Mouse (Mus musculus) lung, adult 18-20 months (tissue): ENCODE measurements around the gene Prf1.

Experiments used
- DNase-seq, 2 experiments: peaks; one replicate each; pipeline ENCODE4 v3.0.0; 2022; ENCODE audit warnings: mixed read lengths in 2 of 2

Prf1 gene

DNA sequence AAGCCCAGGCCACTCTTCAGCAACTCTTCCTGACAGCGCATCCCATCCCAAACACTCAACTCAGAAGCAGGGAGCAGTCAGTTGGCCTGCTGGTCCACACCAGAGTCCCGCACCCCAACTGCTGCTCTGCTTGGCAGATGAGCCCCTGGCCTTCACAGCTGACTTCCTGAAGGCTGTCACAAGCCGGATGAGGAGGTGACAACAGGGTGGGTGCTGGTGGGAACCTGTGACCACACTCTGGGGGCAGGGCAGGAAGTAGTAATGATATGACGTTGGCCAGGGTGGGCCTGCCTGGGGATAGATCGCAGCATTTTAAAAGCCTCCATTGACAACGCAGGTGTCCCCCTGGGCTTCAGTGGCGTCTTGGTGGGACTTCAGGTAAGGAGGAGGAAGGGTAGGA, at the start of gene Prf1:
Gene Prf1, plus strand, starts transcription at position 357 of the 400 bp plus-strand sequence.
- no peak for DNase-seq

GRCm38 (mm10) chr10:61248596-61249114, 49.0 kb upstream of the Prf1 start:
- no peak for DNase-seq

GRCm38 (mm10) chr10:61249951-61250350, 47.7 kb upstream of the Prf1 start:
- no peak for DNase-seq

GRCm38 (mm10) chr10:61254761-61255160, 42.9 kb upstream of the Prf1 start:
- peak in 1 of 2 experiments; percentile 36 for DNase-seq

GRCm38 (mm10) chr10:61255190-61255589, 42.4 kb upstream of the Prf1 start:
- DNase-seq = no peak

DNA sequence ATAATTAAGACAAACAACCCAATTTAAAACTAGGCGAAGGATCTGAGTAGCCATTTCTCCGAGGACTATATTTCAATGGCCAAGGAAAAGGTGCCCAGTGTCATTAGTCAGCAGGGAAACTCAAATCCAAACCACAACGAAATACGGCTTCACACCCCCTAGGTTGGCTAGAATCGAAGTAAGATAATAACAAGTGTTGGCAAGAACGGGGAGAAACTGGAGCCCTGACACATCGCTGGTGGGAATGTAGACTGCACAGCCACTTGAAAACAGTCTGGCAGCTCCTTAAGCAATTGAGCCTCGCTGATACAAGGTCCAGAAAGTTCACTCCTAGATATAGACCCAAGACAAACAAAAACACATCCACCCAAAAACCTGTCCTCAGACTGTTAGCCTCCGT, 41.0 kb upstream of the Prf1 start:
- DNase-seq = no peak

DNA sequence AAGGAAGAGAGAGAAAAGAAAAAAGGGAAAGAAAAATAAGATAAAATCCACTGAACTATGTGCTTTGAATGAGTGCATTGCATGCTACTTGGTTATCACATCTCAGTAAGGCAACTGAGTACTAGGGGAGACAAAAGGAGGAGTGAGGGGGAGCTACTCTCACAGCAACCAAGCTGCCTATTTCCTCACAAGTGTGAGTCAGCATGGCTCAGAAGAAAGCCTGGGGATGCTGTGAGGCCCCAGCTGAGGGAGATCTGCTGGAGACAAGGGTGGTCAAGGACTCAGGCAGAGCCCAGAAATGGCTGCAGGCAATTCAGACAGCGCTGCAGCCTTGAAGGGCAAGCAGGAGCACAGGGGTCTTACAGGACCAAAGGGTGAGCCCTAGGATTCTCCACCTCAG, 39.5 kb upstream of the Prf1 start:
- DNase-seq = no peak

DNA sequence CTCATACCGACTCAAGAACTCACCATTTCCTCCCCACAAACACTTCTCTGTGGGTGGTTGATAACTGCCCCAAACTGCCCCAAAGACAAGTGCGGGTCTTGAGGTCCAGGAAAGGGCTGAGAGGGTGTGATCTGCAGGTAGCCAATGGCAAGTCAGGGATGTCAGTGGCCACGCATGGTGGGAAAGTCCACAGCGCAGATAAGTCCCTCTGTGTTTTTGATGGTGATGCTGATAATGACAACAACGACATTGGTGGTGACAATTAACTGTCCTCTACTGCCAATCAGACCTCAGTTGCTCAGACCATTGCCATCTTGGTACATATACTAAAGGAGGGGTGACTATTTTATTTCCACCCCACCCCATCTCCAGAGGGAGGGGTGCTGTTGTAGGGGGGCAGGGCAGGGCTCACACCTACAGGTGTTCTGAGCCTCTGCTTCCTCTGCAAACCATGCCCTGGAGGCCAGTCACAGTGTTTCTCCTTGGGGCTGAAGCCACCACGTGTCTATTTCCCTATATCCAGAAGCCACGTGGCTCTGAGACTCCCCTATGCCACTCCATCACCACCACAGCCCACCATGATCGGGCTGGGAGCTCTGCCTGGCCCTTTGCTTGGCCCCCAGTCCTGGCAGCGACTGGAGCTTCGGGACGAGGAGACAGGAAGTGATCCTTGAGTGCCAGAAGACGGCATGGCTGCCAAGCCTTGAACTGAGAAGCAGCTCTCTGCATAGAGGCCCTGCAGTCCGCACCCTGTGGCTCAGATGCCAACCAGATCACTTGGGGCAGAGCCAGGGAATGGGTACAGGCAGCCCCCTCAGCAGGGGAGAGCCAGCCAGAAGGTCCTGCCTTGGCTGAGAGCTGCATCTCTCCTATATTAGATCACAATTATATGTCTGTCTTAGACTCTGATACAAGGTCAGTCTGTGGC, 36.1 kb upstream of the Prf1 start:
- no peak for DNase-seq

GRCm38 (mm10) chr10:61263606-61264005, 34.0 kb upstream of the Prf1 start:
- DNase-seq = no peak

DNA sequence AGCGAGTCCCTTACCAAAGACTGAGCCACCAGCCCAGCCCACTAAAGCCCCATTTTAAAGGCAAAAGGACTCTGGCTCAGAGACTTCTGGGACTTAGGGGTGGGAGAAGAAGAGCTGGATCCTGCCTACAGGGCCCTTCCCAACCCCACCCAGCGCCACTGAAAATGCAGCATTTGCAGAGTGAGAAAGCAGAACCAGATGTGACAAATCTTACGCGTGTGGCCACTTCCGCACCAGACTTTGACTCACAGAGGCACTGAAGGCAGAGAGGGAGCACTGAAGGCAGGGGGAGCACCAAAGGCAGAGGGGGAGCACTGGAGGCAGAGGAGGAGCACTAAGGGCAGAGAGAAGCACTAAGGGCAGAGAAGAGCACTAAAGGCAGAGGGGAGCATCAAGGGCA, 30.3 kb upstream of the Prf1 start:
- no peak for DNase-seq

DNA sequence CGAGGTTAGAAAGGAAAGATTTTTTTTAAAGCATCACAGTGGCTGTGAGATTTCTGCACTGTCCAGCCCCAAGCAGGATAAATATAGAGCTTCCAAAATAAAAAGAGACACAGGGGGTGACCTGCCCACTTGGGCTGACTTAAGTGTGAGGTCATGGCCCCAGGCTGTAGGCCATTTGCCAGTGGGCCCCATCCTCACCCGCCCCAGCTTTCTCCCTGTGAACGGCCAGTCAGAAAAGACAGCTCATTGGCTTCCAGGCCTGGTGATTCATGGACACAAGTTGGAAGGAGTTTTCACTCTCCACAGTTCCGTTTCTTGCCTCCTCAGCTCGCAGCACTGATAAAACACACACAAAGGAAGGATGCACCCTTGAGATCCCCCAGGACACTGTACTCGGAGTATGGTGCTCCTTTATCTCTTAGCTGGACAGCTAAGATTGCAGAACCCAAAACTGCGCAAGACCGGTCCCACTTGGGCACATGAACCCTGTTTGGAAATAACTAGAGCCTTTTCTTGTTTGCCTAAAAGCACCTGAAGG, 25.5 kb upstream of the Prf1 start:
- DNase-seq = no peak

DNA sequence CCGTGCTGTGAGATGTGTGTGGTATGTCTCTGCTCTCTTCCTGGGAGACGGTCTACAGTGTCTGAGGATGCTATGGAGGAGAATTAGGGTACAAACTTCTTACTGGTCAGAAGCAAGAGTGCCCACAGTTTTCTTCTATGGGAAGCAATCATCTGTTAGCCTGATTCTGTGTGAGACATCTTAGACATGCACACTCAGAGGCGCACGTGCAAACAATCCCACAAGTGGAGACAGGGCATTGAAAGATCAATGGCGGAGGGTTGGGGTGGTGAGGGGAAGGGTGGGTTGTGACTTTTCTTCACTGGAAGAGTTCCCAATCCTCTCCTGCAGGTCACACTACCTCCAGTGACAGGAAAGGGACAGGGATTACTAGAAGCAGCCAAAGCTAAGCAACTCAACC, 25.0 kb upstream of the Prf1 start:
- DNase-seq = no peak

DNA sequence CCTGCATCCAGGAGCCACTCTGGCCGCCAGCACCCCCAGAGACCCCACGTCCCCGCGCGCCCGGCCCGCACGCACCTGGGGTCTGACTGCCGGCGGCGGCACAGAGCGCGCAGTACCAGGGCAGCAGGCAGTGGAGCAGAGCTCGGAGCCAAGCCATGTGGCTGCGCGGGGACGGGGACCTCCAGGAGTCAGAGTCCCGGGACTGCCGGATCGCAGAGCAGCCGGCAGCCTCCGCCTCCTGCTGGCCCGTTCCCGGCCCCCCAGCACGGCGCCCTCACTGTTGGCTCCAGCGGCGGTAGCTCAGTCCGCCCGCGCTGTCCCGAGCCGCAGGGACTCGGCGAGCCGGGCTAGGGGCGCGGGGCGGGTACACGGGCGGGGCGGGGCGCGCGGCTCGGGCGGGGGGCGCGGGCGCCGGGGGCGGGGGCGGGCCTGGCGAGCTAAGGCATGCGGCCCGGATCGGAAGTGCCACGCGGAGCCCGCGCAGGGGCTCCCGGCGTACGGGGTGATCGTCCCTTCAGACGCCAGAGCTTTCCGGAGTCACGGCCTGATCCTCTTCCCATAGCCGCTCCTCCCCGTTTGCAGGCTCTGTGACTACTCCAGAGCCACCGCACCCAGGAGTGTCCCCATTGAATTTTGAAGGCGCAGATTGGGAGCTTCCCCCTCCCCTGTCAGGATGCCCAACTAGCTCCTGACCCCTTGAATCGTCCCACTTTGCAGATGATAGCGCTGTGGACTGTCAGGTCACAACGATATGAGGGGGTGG, 24.4 kb upstream of the Prf1 start, which contains the start of gene Adamts14:
Gene Adamts14, minus strand, starts transcription at position 358 of the 763 bp plus-strand sequence.
- DNase-seq = no peak

DNA sequence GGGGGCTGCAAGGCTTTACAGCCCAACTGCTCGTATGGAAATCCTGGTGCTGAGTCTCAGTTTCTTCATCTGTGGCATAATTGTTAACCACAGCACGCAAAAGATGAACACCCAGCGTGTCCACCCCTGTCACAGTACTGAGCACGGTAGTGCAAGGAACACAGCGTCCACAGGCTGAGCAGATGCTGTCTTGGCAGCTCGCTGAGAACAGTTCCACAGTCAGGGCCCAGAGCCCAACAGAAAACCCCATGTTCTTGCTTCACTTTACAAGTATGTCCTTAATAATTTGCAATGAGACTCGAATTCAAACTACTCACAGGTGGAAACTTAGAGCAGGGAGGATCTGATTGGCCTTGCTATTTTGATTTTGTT, 23.8 kb upstream of the Prf1 start:
- DNase-seq = peak in 1 of 2 experiments; percentile 38

DNA sequence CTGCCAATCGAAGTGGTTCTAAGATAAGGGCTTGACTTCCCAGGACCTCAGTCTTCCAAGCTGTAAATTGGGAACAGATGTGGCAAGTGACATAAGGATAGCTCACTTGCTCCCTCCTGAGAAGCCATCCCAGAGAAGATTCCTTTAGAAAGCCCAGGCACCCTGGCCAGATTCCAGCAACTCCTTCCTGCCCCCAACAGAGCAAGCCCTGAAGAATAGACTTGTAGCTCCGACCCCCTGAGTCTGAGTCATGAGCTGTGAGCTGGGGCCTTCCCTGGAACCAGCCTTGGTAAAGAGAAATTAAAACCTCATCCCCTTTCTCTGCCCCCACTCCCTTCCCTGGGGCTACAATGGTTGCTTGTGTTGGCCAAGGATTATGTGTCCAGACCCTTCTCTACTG, 23.1 kb upstream of the Prf1 start:
- DNase-seq = no peak

DNA sequence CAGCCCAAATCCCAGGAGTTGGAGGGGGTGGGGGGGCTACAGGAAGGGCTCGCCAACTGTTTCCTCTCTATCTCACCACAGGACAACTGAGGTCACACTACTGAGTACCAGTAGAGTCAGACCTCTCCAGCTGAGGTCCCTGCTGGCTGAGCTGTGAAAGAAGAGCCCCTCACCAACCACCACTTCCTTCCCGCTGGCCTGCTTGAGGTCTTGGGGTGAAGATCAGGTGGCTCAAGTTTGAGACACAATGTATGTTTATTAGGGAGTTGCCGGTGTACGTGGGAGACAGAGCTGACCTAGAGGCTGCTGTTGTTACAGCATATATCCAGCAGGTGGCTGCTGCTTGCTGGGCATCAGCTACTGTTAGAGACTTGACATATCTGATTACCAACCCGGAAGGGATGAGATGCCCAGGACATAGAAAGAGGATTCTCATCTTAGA, 21.9 kb upstream of the Prf1 start:
- peak in 1 of 2 experiments; percentile 24 for DNase-seq

DNA sequence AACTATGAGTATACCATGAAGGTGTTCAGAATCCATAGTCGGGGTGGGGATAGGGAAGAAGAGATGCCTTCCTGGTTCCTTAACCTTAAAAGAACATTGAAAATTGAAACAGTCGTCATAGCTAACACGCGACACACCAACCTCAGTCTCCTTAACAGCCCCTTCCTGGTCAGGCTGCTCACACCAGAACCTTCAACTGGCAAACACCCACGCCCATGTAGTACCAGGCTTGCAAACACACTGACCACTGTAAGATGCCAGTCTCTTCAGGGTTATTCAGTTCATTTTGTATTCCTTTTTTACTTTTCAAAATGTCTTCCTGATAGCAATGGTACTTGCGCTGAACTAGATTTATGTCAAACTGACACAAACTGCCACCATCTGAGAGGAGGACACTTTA, 20.6 kb upstream of the Prf1 start:
- DNase-seq = no peak

DNA sequence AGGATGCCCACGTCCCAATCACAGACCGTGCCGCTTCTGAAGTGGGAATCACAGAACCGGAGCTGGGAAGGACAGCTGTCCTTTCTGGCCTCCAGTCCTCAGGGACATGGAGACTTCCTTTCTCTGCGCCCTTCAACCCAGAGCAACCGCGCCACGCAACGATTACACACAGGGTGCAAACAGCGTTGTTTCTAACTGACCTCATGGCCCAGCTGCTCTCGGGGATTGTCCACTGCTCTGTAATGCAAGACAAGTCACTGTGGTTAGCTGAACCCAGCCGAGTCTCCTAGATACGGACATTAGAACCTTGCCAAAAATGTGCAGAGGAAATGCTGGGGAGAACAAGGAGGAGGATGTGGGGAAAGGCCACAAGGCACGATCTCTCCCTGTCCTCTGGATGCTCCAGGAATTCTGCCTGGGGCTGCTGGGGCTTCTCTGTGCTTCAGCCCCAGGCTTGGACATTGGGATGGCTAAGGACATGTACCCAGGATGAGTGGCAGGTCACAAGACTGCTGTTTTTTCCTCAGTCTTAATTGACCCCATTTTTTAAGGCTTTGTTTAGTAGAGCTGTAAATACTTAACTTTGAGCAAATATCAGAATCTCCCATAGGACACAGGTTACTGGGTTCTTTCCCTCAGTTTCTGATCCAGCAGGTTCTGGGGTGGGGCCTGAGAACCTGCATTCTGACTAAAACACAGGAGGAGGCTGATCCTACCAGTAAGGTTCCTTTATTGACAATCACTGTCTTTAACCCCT, 19.5 kb upstream of the Prf1 start:
- peak; percentile 57 to 66 for DNase-seq

DNA sequence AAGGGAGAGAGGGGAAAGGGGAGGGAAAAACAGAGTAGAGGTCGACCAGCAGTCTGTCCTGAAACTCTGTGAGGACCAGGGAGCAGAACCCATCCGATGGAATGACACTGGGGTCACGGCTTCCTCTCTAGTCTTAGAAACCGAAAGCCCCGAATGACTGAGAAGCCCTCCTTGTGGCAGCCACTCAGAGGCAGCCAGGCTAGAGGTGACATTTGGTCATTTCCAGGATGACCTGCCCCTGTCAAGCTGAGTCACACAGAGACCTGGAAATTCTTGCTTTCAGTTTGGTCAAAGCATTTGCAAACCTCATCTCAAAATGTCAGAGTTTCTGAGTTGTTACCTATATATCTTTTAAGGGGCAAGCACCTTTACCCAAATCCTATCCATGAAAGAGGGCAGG, 16.5 kb upstream of the Prf1 start:
- no peak for DNase-seq

DNA sequence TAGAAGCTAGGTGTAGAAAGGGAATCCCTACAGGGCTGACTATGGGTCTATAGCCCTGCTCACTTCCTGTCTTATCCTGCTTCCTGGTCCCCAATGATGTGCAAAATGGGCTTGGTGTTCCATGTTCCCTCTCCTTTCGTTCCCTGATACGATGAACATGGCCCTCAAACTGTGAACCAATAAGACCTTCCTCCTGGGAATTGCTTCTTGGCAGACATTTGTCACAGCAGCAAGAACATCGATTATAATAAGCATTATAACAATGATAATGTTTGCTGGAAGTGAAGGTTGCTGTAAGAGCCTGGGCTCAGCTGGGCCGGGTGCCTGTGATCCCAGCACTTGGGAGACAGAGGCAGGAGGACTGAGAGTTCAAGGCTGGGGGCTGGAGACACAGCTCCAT, 13.3 kb upstream of the Prf1 start:
- DNase-seq = no peak

GRCm38 (mm10) chr10:61285271-61285670, 12.4 kb upstream of the Prf1 start:
- peak; percentile 39 to 41 for DNase-seq

- peak in 1 of 2 experiments; percentile 27 for DNase-seq
Measured at GRCm38 (mm10) chr10:61286246-61286645, 11.4 kb upstream of the Prf1 start.

GRCm38 (mm10) chr10:61290016-61290415, 7.6 kb upstream of the Prf1 start:
- DNase-seq = no peak
